Mouse (Mus musculus): ENCODE measurements around the gene Smchd1.
A peak's percentile ranks its signal among the peaks of the same experiment; 100 is the strongest.
"Not testable (repeated sequence)": the region's sequence is repeated elsewhere in the genome, so short reads cannot be mapped to it uniquely, and the experiment has no call there.

Smchd1 gene

GRCm38 (mm10) chr17:71474762-71475704 is at the start of gene Smchd1:
Gene Smchd1, minus strand, starts transcription at chr17:71475343.
- peak; percentile 87 for DNase-seq

GRCm38 (mm10) chr17:71510297-71510696 is 35.2 kb upstream of the Smchd1 start:
- no peak for DNase-seq

- no peak for DNase-seq
These were observed 31.7 kb upstream of the Smchd1 start for GRCm38 (mm10) chr17:71506832-71507231.

- DNase-seq: no peak
These were observed 20.6 kb upstream of the Smchd1 start for GRCm38 (mm10) chr17:71495784-71496183.

- DNase-seq: no peak
These were observed 16.2 kb upstream of the Smchd1 start for GRCm38 (mm10) chr17:71491332-71491686.

- no peak for DNase-seq
These were observed 15.7 kb upstream of the Smchd1 start for GRCm38 (mm10) chr17:71490666-71491331.

GRCm38 (mm10) chr17:71489703-71490461 is 14.7 kb upstream of the Smchd1 start:
- DNase-seq: no peak

GRCm38 (mm10) chr17:71486231-71486851 is 11.2 kb upstream of the Smchd1 start:
- DNase-seq: no peak

- no peak for DNase-seq
These were observed 10.7 kb upstream of the Smchd1 start for GRCm38 (mm10) chr17:71485791-71486230.

GRCm38 (mm10) chr17:71484711-71485110 is 9.6 kb upstream of the Smchd1 start:
- DNase-seq: no peak

GRCm38 (mm10) chr17:71483418-71484060 is 8.4 kb upstream of the Smchd1 start:
- no peak for DNase-seq

GRCm38 (mm10) chr17:71479381-71479901 is 4.3 kb upstream of the Smchd1 start:
- no peak for DNase-seq

- DNase-seq: no peak
These were observed 2.3 kb upstream of the Smchd1 start for GRCm38 (mm10) chr17:71477481-71477880.

- no peak for DNase-seq
These were observed 1.3 kb upstream of the Smchd1 start for GRCm38 (mm10) chr17:71476346-71477020.

- DNase-seq: peak; percentile 68
These were observed 554 bp upstream of the Smchd1 start for GRCm38 (mm10) chr17:71475705-71476089.

- DNase-seq: no peak
These were observed 1.0 kb downstream of the Smchd1 start for GRCm38 (mm10) chr17:71474128-71474527.

GRCm38 (mm10) chr17:71471261-71471660 is 3.9 kb downstream of the Smchd1 start:
- no peak for DNase-seq

GRCm38 (mm10) chr17:71460312-71460711 is 14.8 kb downstream of the Smchd1 start:
- no peak for DNase-seq

- no peak for DNase-seq
These were observed 15.3 kb downstream of the Smchd1 start, which contains the start of gene Gm4707 for GRCm38 (mm10) chr17:71459818-71460217. Gene Gm4707, minus strand, starts transcription at chr17:71459918.

GRCm38 (mm10) chr17:71457361-71457760 is 17.8 kb downstream of the Smchd1 start:
- DNase-seq: not testable (repeated sequence)

- no peak for DNase-seq
These were observed 30.0 kb downstream of the Smchd1 start for GRCm38 (mm10) chr17:71445191-71445590.
